Mouse (Mus musculus) kidney, embryonic 14.5 days (tissue): ENCODE measurements around the gene Ddx19b. TPM values are rescaled to one million over a fixed set of nuclear protein-coding genes. Genes with fewer than 3 reads are reported as not detected.
"Not testable (repeated sequence)": the region's sequence is repeated elsewhere in the genome, so short reads cannot be mapped to it uniquely, and the experiment has no call there.

Experiments
- ATAC-seq: fragments of 200-750 bp; cut with Nextera tagmentation; 2 replicates; pipeline ENCODE4 v1.8.0; 2017; ENCODE audit warnings: moderate number of reproducible peaks, mild to moderate bottlenecking, moderate TSS enrichment, moderate library complexity; ENCODE audit not compliant: low FRiP score, low TSS enrichment
- H3K27ac ChIP-seq: fragments of 300-500 bp; sonication (generic); 2 replicates; pipeline ENCODE4 v1.5.1; 2014; ENCODE audit warnings: low read depth, mild to moderate bottlenecking, low read length, moderate library complexity, mixed read lengths
- H3K27me3 ChIP-seq: fragments of 300-500 bp; sonication (generic); 2 replicates; pipeline ENCODE4 v1.6.1; 2014; ENCODE audit warnings: mild to moderate bottlenecking, low read length; ENCODE audit not compliant: control insufficient read depth, insufficient read depth
- H3K36me3 ChIP-seq: fragments of 300-500 bp; sonication (generic); 2 replicates; pipeline ENCODE4 v1.6.1; 2014; ENCODE audit warnings: low read length, mixed read lengths; ENCODE audit not compliant: control insufficient read depth, insufficient read depth
- H3K4me1 ChIP-seq: fragments of 300-500 bp; sonication (generic); 2 replicates; pipeline ENCODE4 v1.6.1; 2014; ENCODE audit warnings: low read length, mixed read lengths; ENCODE audit not compliant: control insufficient read depth, insufficient read depth
- H3K4me2 ChIP-seq: fragments of 300-500 bp; sonication (generic); replicated peaks from 2 replicates; pipeline ENCODE4 v1.6.1; 2014; ENCODE audit warnings: low read depth, mild to moderate bottlenecking, low read length
- H3K4me3 ChIP-seq: fragments of 300-500 bp; sonication (generic); 2 replicates; pipeline ENCODE4 v1.5.1; 2014; ENCODE audit warnings: mild to moderate bottlenecking, low read length
- H3K9ac ChIP-seq: fragments of 300-500 bp; sonication (generic); 2 replicates; pipeline ENCODE4 v1.6.1; 2014; ENCODE audit warnings: low read depth, mild to moderate bottlenecking, low read length, moderate library complexity
- H3K9me3 ChIP-seq: fragments of 300-500 bp; sonication (generic); 2 replicates; pipeline ENCODE4 v1.6.1; 2016; ENCODE audit warnings: low read length; ENCODE audit not compliant: control insufficient read depth
- WGBS: fragments of 180-500 bp; shearing (Covaris S2); extraction: QIAGEN DNeasy Blood & Tissue Kit; methylation state at CpG from one replicate; pipeline ENCODE4 v1.1.7; 2014; 5-methylcytosine and 5-hydroxymethylcytosine counted together
- polyA plus RNA-seq: library from polyadenylated mRNA; unstranded; fragments of >200 nt; fragmentation: Nextera tagmentation; extraction: Ambion mirVana; gene quantifications from 2 replicates; pipeline ENCODE4 v1.2.1, GENCODE M21; 2014

Gene Ddx19b
- 2.3 and 6.7 TPM in 2 replicates for polyA plus RNA-seq

DNA sequence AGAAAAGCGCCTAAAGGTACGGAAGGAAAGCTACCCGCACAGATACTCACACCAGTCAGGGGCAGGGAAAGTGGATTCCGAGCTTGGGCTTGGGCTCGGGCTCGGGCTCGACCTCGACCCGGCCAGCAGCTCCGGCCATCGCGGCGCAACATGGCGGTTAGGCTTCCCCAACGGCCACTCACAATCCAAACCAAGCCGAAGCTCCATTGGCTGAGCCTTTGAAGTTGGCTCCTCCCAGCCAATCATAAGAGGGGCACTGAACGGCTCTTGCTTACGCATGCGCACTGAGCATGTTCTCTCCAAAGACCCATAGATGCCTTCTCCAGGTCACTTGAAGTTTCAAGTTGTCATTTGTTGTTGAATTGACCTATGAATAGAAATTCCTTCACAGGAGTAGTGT is at the start of gene Ddx19b:
TSS of gene Ddx19b (minus strand) at position 180 of the 400 bp plus-strand sequence.
- WGBS, result 95% methylated on average over 19 of the region's 19 CpGs
- Histone ChIP-seq H3K36me3 (peaks cover 6% of the 10 kb centered on the region), H3K9ac (no peak within 1 kb of the TSS), H3K9me3 (no peaks in the 10 kb centered on the region), H3K4me3 (no peak within 1 kb of the TSS), H3K4me1 (peaks cover 17% of the 10 kb centered on the region), H3K4me2 (no peak within 1 kb of the TSS), H3K27ac (no peak within 1 kb of the TSS), H3K27me3 (peaks cover 3% of the 10 kb centered on the region; the same call in 1 of the 2 replicates)
- no peak for ATAC-seq

DNA sequence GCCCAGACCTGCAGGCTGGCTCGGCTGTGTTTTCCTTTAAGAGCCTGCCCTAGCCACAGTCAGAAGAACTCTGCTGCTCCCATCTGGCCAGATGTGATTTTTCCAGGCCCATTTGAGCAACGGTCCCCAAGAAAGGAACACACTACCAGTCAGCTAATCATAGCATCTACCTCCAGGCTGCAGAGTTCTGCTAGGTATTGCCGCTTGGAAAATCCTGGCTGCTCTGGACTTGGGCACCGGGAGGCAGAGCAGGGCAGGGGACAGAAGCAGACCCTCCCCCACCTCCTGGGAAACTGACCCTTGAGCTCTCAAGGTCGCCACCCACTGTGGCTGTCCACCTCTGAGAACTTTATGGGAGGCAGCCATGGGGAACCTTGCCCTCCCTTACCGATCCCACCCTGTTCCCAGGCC is 48.3 kb upstream of the Ddx19b start:
- peak overlapping the region; percentile 32; the same call in 1 of the 2 replicates for H3K4me3 ChIP-seq
- ATAC-seq, result peak; percentile 78
- no peaks in the 10 kb centered on the region for H3K9me3 ChIP-seq
- peak overlapping the region; percentile 42 for H3K4me2 ChIP-seq
- no peaks in the 10 kb centered on the region for H3K36me3 ChIP-seq
- 0 out of 2 replicates have a peak overlapping the region, but pooled peaks have one; percentile 55 for H3K9ac ChIP-seq
- 12% methylated on average over 6 of the region's 6 CpGs for WGBS
- H3K27ac ChIP-seq, result peak overlapping the region; percentile 86
- H3K4me1 ChIP-seq, result peaks cover 15% of the 10 kb centered on the region
- H3K27me3 ChIP-seq, result no peaks in the 10 kb centered on the region

GRCm38 (mm10) chr8:111079461-111079860 is 47.9 kb upstream of the Ddx19b start:
- Histone ChIP-seq H3K4me2 (peak overlapping the region; percentile 42), H3K9me3 (no peaks in the 10 kb centered on the region), H3K4me1 (peaks cover 15% of the 10 kb centered on the region), H3K27ac (peak overlapping the region; percentile 86), H3K4me3 (peak overlapping the region; percentile 32; the same call in 1 of the 2 replicates), H3K27me3 (no peaks in the 10 kb centered on the region), H3K36me3 (no peaks in the 10 kb centered on the region), H3K9ac (0 out of 2 replicates have a peak overlapping the region, but pooled peaks have one; percentile 55)
- peak; percentile 32 for ATAC-seq
- WGBS, result 44% methylated on average over 5 of the region's 5 CpGs

DNA sequence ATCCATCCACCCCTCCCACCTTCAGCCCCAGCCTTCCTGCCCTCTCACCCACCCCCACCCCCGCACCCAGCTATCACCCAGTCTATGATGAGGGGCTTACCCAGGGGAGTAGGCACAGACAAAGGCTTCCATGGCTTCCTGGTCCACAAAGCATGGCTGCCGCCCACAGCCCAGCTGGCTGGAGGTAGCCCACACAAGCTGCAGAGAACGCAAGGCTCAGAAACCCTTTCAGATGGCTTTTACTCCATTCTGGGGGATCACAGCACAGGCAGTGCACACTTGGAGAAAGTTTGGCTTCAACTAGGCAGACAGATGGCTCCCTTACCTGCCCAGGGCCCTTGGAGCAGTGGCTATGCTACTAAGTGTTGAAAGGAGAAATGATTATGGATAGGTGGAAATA is 44.4 kb upstream of the Ddx19b start:
- Histone ChIP-seq H3K36me3 (no peaks in the 10 kb centered on the region), H3K27me3 (no peaks in the 10 kb centered on the region), H3K9me3 (no peaks in the 10 kb centered on the region), H3K9ac (no peak overlapping the region), H3K4me2 (no peak overlapping the region), H3K27ac (no peak overlapping the region), H3K4me3 (no peak overlapping the region), H3K4me1 (peaks cover 4% of the 10 kb centered on the region; the same call in 1 of the 2 replicates)
- no peak for ATAC-seq
- 78% methylated on average over 3 of the region's 3 CpGs for WGBS

DNA sequence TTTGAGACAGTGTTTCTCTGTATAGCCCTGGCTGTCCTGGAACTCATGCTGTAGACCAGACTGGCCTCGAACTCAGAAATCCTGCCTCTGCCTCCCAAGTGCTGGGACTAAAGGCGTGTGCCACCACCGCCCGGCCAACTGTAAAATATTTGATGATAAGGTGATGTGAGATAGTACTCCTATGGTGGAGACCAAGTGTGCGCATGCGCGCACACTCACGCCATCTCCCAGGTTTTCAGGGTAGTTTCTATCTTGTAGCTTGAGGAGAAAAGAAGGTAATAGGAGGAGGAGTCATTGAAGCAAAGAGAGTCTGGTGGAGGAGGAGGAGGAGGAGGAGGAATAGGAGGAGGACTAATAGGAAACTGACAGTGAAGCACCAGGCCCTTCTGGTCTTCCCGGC is 37.1 kb upstream of the Ddx19b start:
- ATAC-seq, H3K27me3 ChIP-seq, H3K36me3 ChIP-seq: not testable (repeated sequence)

DNA sequence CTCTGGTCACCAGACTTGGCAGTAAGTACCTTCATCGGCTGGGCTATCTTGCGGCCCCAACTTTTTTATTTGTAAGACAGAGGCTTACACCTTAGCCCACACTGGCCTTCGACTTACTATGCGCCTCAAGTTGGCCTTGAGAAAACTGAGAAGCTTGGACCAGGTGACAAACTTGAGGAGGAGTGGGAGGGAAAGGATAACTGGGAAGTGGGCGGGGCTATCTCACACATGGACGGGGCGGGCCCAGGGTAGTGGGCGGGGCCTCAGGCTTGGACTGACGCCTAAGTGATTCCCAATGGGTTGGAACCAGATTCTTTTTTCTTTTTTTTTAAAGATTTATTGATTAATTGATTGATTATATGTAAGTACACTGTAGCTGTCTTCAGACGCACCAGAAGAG is 35.9 kb upstream of the Ddx19b start:
- no peak for ATAC-seq
- Histone ChIP-seq H3K9ac (no peak overlapping the region), H3K4me3 (no peak overlapping the region), H3K9me3 (no peaks in the 10 kb centered on the region), H3K27me3 (no peaks in the 10 kb centered on the region), H3K36me3 (no peaks in the 10 kb centered on the region), H3K27ac (no peak overlapping the region), H3K4me1 (no peaks in the 10 kb centered on the region), H3K4me2 (no peak overlapping the region)
- 32% methylated on average over 10 of the region's 10 CpGs for WGBS

More for the DNA sequence above, 37.1 kb upstream of the Ddx19b start:
- not testable (repeated sequence) for H3K4me2 ChIP-seq, H3K4me1 ChIP-seq, H3K9ac ChIP-seq, H3K4me3 ChIP-seq, H3K27ac ChIP-seq, H3K9me3 ChIP-seq
- 91% methylated on average over 9 of the region's 9 CpGs for WGBS

DNA sequence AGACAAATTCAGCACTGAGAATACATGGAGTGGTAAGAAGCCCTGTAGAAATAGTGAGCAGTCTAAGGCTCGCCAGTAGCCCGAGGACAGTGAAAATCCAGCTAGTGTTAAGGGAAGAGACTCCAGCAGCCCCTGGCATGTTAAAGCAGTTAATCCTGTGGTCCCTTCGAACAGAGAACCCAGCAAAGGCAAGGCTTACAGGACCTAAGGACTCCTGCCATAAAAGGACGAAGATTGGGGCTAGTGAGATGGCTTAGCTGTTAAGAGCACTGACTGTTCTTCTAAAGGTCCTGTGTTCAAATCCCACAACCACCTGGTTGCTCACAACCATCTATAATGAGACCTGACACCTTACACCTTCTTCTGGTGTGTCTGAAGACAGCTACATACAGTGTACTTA is 34.8 kb upstream of the Ddx19b start:
- Histone ChIP-seq H3K9ac (no peak overlapping the region), H3K4me3 (no peak overlapping the region), H3K4me2 (no peak overlapping the region), H3K36me3 (no peaks in the 10 kb centered on the region), H3K9me3 (no peaks in the 10 kb centered on the region), H3K27ac (no peak overlapping the region), H3K27me3 (no peaks in the 10 kb centered on the region; the same call in 1 of the 2 replicates), H3K4me1 (peaks cover under 1% of the 10 kb centered on the region; the same call in 1 of the 2 replicates)
- 62% methylated on average over 4 of the region's 4 CpGs for WGBS
- ATAC-seq, result no peak

GRCm38 (mm10) chr8:111062893-111063292 is 31.3 kb upstream of the Ddx19b start:
- peak overlapping the region; percentile 60; the same call in 1 of the 2 replicates for H3K4me3 ChIP-seq
- H3K9me3 ChIP-seq, result no peaks in the 10 kb centered on the region
- 60% methylated on average over 2 of the region's 2 CpGs for WGBS
- H3K27me3 ChIP-seq, result no peaks in the 10 kb centered on the region; the same call in 1 of the 2 replicates
- ATAC-seq, result no peak
- no peak overlapping the region for H3K27ac ChIP-seq
- peak overlapping the region; percentile 27 for H3K4me2 ChIP-seq
- H3K9ac ChIP-seq, result no peak overlapping the region
- peaks cover 7% of the 10 kb centered on the region; the same call in 1 of the 2 replicates for H3K4me1 ChIP-seq
- peaks cover 5% of the 10 kb centered on the region; the same call in 1 of the 2 replicates for H3K36me3 ChIP-seq

DNA sequence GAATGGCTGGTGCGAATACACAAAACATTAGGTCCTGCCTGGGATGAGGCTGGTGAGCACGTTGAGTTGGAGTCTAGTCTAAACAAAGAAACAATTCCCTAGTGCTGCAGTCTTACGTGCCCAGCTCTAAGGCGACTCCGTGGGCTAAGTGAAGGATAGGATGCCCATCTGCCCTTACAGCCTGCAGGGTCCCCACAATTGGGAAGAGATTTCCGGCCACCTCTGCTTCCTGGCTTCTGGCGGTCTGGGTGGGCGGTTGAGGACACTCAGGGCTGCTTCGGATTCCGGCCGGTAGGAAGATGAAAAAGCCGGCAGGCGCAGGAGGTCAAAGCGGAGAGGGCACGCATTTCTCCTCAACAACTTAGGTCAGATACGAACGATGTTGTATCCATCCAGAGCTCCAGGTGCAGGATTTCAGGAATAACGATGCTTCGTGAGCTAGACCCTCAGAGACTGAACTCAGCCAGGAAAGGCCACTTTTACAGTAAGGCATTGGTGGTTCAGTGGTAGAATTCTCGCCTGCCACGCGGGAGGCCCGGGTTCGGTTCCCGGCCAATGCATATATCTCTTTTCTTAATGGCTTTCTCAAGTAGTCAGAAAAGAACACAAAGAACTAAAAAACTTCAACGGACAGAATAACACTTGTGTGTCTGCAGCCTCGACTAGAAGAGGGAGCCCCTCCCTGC is 30.7 kb upstream of the Ddx19b start:
- H3K9ac ChIP-seq, result peak overlapping the region; percentile 43
- under 1% methylated on average over 27 of the region's 27 CpGs for WGBS
- H3K9me3 ChIP-seq, result no peaks in the 10 kb centered on the region
- H3K4me2 ChIP-seq, result peak overlapping the region; percentile 66
- peak; percentile 87 for ATAC-seq
- H3K36me3 ChIP-seq, result peaks cover 7% of the 10 kb centered on the region; the same call in 1 of the 2 replicates
- peak overlapping the region; percentile 60 for H3K4me3 ChIP-seq
- H3K4me1 ChIP-seq, result peaks cover 11% of the 10 kb centered on the region; the same call in 1 of the 2 replicates
- peak overlapping the region; percentile 39; the same call in 1 of the 2 replicates for H3K27ac ChIP-seq
- no peaks in the 10 kb centered on the region; the same call in 1 of the 2 replicates for H3K27me3 ChIP-seq
